Mouse (Mus musculus): ENCODE results near the gene Vamp8. TPM values are rescaled to one million over a fixed set of nuclear protein-coding genes. Genes with fewer than 3 reads are reported as not detected.

Gene Vamp8
- polyA plus RNA-seq, 1 experiment, result 108 TPM

DNA sequence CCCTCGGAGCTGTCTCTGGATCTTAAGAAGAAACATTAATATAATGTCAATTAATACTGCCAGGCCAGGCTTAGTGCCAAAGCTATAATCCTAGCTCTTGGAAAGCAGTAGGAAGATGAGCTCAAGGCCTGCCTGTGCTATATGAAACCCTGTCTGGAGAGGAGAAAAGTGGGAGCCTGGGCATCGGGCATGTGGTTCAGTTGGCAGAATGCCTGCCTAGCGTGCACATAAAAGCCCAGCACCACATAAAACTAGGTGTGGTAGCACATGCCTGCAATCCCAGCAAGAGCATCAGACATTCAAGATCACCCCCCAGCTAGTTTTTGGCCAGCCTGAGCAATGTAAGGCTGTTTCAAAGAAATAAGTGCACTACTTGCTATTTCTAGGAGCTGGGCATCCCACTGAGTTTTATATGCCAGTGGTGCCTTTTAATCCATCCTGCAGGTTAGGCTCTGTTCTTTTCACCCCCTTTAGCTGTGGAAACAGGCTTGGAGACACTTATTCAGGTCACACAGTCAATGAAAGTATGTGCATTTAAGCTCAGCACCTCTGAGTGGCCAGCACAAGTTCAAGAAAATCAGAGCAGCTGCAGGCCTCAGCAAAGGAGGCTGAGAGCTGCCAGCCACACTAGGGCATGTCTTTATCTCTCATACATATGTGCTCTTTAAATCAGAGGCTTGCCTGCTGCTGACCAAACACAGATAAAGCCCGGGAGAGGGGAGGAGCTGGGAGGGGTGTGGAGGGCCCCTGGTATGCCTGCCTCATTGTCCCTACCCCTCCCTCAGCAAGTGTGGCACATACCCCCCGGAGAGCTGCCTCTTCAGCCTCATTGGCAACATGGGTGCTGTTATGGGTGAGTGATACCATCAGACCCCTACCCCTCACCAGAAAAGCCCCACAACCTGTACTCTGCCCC, 33.1 kb downstream of the Vamp8 start:
- Histone ChIP-seq H3K4me3 (ENCODE audit: insufficient read depth, low read length) (no peak overlapping the region), H3K27ac (ENCODE audit: insufficient read depth, low read length) (no peak overlapping the region), H3K4me1 (ENCODE audit: control insufficient read depth, insufficient read depth, low read length) (peaks cover 10% of the 10 kb centered on the region)
- TF ChIP-seq CTCF (IDR thresholded peaks at IDR 0.05; ENCODE audit: borderline replicate concordance, insufficient read depth, low read length) (no peak), POLR2A (IDR thresholded peaks at IDR 0.05; ENCODE audit: low read depth, low read length) (no peak)

DNA sequence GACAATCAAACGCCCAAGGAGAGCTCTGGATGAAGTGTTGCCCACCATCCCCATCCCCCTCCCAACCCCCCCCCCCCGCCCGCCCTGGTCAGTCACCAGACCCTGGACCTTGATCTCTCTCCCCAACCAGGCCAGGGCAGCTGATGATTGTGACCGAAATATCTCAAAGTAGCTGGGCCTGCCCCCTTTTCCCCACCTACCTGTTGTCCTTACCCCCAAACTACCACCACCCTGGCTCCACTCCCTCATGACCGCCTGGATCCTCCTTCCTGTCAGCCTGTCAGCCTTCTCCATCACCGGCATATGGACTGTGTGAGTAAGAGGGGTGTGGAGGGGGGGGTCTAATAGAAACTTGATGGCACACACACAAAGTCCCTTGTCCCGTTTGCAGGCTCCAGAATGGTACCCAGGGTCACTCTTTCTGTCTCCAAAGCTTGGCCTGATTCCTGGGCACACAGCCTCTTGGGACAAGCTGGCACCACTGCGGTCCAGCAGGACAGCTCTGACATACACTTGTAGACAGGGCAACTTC, 34.4 kb downstream of the Vamp8 start:
- TF ChIP-seq CTCF (IDR thresholded peaks at IDR 0.05; ENCODE audit: borderline replicate concordance, insufficient read depth, low read length) (no peak), POLR2A (IDR thresholded peaks at IDR 0.05; ENCODE audit: low read depth, low read length) (no peak)
- peak overlapping the region; percentile 64 for H3K4me3 ChIP-seq (ENCODE audit: insufficient read depth, low read length)
- H3K27ac ChIP-seq (ENCODE audit: insufficient read depth, low read length), result no peak overlapping the region
- peaks cover 15% of the 10 kb centered on the region for H3K4me1 ChIP-seq (ENCODE audit: control insufficient read depth, insufficient read depth, low read length)

DNA sequence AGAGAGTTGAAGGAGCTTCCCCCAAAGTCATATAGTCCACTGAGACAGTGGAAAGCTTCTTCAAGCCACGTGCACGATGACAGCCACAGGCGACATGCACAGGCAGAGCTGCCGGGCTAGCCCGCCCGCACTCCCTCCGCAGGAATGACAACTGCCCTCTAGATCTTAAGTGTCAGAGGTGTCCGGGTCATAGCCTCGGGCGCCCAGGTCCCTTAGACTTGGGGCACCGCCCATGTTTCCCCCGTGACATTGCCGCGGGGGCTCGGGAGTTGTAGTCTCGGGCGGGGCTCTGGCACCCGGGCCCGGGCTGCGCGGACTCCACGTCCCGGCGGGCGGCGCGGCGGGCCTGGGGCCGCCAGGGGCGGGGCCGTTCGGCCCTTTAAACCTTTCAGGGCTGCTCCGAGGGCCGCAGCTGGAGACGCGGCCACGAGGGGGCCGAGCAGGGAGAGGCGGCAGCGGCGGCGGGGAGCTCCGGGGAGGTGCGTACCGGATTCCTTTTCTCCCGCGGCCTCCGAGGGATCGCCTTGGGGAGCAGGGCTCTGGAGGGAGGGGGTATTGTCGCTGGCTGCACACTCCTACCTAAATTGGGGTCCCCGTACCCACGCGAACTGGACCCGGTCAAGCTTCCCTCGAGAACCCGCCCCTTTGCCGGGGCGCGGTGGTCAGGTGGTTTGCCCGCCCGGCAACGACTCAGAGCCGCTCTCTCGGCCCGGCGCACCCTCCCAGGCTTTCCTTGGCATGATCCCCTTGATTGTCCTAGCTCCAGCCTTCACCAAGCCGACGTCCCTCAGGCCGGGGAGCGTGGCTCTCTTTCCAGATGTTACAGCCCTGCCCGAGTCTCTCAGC, 35.2 kb downstream of the Vamp8 start, which contains the start of gene Tmem150a:
Tmem150a (plus strand) TSS at position 382 of the 846 bp plus-strand sequence.
- H3K27ac ChIP-seq (ENCODE audit: insufficient read depth, low read length), result peak within 1 kb of the TSS; percentile 48

DNA sequence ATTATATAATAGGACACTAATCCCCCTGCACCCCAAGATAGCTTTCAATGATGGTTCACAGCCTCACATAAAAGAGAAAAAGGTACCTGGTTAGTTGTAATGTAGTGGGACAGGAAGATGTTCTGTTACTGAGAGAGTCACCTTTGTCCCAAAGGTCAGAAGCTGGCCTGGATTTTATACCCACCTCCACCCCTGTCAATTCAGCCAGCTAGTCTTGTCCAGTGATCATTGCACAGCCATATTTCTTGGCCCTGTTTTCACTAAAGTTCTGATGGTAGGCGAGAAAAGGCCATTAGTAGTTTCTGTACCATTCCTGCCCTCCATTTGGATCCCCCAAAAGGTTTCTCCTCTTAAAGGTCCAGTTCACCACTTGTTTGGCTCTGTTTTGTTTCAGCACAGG, 36.5 kb downstream of the Vamp8 start:
- TF ChIP-seq POLR2A (IDR thresholded peaks at IDR 0.05; ENCODE audit: low read depth, low read length) (no peak), CTCF (IDR thresholded peaks at IDR 0.05; ENCODE audit: borderline replicate concordance, insufficient read depth, low read length) (no peak)
- H3K4me3 ChIP-seq (ENCODE audit: insufficient read depth, low read length), result no peak overlapping the region
- H3K4me1 ChIP-seq (ENCODE audit: control insufficient read depth, insufficient read depth, low read length), result peaks cover 15% of the 10 kb centered on the region
- no peak overlapping the region for H3K27ac ChIP-seq (ENCODE audit: insufficient read depth, low read length)

More for the DNA sequence above, 35.2 kb downstream of the Vamp8 start, which contains the start of gene Tmem150a:
- Histone ChIP-seq H3K4me1 (ENCODE audit: control insufficient read depth, insufficient read depth, low read length) (peaks cover 15% of the 10 kb centered on the region), H3K4me3 (ENCODE audit: insufficient read depth, low read length) (peak within 1 kb of the TSS; percentile 64)
- TF ChIP-seq POLR2A (IDR thresholded peaks at IDR 0.05; ENCODE audit: low read depth, low read length) (peak; percentile 31), CTCF (IDR thresholded peaks at IDR 0.05; ENCODE audit: borderline replicate concordance, insufficient read depth, low read length) (no peak)

DNA sequence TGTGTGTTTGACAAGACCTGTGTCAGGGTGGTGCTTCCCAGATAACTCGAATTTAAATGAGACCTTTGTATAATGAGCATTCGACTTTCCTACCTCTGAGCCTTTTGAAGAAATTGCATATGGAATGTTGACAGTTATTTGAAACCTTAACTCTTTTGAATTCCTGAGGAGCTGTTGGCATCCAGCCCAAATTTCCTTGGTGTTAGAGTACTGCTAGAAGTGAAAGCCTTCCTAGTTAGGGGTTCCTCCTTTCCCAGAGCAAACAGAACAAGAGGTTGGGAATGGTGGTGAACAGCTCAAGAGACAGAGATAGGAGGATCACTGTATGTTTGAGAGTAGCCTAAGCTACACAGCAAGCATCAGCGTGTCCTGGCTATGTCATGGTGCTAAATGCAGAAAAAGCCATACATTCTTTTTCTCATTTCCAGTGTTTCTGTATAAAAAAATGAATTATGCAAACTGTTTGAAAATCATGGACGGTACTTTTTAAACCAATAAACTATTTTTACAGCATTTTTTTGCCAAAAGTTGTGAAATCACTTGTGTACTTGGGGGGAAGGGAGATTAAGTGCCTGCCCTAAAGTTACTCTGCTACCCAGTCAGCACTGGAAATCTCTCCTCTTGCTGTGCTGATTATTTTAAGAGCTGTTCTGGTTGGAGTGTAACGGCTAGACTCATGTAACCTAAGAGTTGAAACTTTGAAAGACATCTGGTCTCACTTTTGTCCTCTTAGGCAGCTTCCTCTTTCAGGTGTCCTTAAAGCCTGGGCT, 37.7 kb downstream of the Vamp8 start:
- Histone ChIP-seq H3K4me1 (ENCODE audit: control insufficient read depth, insufficient read depth, low read length) (peaks cover 18% of the 10 kb centered on the region), H3K27ac (ENCODE audit: insufficient read depth, low read length) (peak overlapping the region; percentile 50; the same call in 1 of the 2 replicates), H3K4me3 (ENCODE audit: insufficient read depth, low read length) (no peak overlapping the region)
- TF ChIP-seq POLR2A (IDR thresholded peaks at IDR 0.05; ENCODE audit: low read depth, low read length) (no peak), CTCF (IDR thresholded peaks at IDR 0.05; ENCODE audit: borderline replicate concordance, insufficient read depth, low read length) (no peak)

DNA sequence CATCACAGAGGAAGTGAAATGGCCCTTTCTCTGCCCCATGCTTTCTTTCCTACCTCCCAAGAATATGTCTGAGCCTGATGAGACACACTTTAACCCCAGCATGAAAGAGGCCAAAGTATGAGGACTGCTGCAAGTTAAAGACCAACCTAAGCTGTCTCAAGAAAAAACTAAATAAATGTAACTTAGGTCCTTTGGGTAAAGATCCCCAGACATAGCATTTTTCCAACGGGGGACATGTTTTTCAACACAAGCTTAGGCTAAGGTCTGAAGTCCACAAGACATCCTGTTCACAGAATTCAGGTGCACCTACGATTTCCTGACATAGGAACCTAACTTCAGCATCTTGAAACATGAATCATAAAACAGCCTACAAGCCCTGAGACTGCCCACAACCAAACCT, 40.3 kb downstream of the Vamp8 start:
- Histone ChIP-seq H3K4me1 (ENCODE audit: control insufficient read depth, insufficient read depth, low read length) (peaks cover 14% of the 10 kb centered on the region), H3K27ac (ENCODE audit: insufficient read depth, low read length) (no peak overlapping the region), H3K4me3 (ENCODE audit: insufficient read depth, low read length) (no peak overlapping the region)
- no peak for TF ChIP-seq CTCF (IDR thresholded peaks at IDR 0.05; ENCODE audit: borderline replicate concordance, insufficient read depth, low read length)
- TF ChIP-seq POLR2A (IDR thresholded peaks at IDR 0.05; ENCODE audit: low read depth, low read length), result no peak

DNA sequence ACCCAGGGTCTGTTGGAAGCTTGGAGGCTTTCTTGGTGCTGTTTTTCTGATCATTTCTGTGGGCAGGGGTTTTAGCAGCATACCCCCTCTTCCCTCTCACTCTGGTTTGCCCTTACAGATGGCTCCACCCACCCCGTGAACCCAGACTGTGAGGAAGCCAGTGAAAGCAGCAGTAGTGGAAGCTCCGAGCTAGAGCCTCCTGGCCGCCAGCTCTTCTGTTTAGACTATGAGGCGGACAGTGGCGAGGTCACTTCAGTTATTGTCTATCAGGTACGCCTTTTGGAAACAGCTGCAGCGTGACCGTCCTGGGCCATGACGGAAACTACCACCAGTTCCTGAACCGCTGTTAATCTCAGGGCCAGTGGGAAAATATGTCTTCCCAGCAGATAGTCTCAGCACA, 42.1 kb downstream of the Vamp8 start:
- no peak overlapping the region for H3K27ac ChIP-seq (ENCODE audit: insufficient read depth, low read length)
- H3K4me3 ChIP-seq (ENCODE audit: insufficient read depth, low read length), result peak overlapping the region; percentile 78; the same call in 1 of the 2 replicates
- TF ChIP-seq POLR2A (IDR thresholded peaks at IDR 0.05; ENCODE audit: low read depth, low read length) (no peak), CTCF (IDR thresholded peaks at IDR 0.05; ENCODE audit: borderline replicate concordance, insufficient read depth, low read length) (no peak)
- H3K4me1 ChIP-seq (ENCODE audit: control insufficient read depth, insufficient read depth, low read length), result peaks cover 16% of the 10 kb centered on the region

DNA sequence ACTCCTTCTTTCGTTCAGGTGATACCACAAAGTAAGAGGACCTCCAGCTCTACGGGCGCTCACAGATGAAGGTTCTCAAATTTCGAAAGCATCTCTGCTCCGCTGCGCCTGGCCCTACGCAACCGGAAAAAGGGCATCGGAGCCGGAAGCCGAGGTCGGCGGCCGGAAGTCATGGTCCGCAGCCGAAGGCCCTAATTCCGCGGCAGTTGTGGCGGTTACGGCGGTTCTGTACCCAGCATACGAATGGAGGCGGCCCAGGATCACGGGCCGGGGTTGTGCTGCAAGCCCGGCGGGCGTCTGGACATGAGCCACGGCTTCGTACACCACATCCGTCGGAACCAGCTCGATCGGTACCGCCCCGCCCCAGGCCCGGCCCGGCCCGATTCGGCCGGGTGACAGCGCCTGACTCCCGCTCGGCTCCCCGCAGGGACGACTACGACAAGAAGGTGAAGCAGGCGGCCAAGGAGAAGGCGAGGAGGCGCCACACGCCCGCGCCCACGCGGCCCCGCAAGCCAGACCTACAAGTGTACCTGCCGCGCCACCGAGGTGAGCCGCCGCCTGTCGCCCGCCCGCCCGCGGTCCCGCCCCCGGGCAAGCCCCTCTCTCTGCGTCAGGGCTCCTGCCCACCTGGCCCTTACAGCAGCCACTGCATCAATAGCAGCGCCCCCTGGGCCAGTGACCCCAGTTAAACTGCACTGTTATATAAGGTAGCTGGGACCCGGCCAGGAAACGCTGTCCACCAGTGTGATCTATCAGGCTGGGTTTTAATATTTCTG, 43.1 kb downstream of the Vamp8 start, which contains the start of gene 0610030E20Rik:
0610030E20Rik (plus strand) TSS at position 152 of the 776 bp plus-strand sequence.
- Histone ChIP-seq H3K27ac (ENCODE audit: insufficient read depth, low read length) (peak within 1 kb of the TSS; percentile 11), H3K4me3 (ENCODE audit: insufficient read depth, low read length) (peak within 1 kb of the TSS; percentile 78), H3K4me1 (ENCODE audit: control insufficient read depth, insufficient read depth, low read length) (peaks cover 11% of the 10 kb centered on the region)
- TF ChIP-seq CTCF (IDR thresholded peaks at IDR 0.05; ENCODE audit: borderline replicate concordance, insufficient read depth, low read length) (0 out of 2 replicates have a peak, but pooled peaks have one; percentile 8), POLR2A (IDR thresholded peaks at IDR 0.05; ENCODE audit: low read depth, low read length) (peak; percentile 69)
